Mouse (Mus musculus) lung, adult 2 months (tissue): ENCODE results near the gene Bmp5.

Source experiments
- CTCF ChIP-seq: fragments of 200-500 bp; IDR thresholded peaks from 2 replicates; pipeline ENCODE4 v1.5.1; 2011; ENCODE audit warnings: mild to moderate bottlenecking, low read length, control low read depth; ENCODE audit not compliant: insufficient read depth
- POLR2A ChIP-seq: fragments of 200-500 bp; IDR thresholded peaks from 2 replicates; pipeline ENCODE4 v1.6.1; 2011; ENCODE audit warnings: low read depth, mild to moderate bottlenecking, control low read depth, low read length, borderline replicate concordance; ENCODE audit errors: extremely low read depth

GRCm38 (mm10) chr9:75898022-75898421 lies 122.9 kb downstream of the Bmp5 start:
- no peak for TF ChIP-seq CTCF
- TF ChIP-seq POLR2A: no peak
